Comparison of ENCODE assay signal across 8 mouse cellular contexts in genomic region chr5:32745705-32746655, GRCm38 (mm10). TPM values are rescaled to one million over a fixed set of nuclear protein-coding genes. Genes with fewer than 3 reads are reported as not detected.
DNase-seq lines count a peak whose midpoint lies in the region; ATAC-seq and TF ChIP-seq lines count a peak whose summit lies in the region.

No protein-coding gene starts in this region.

- H3K27ac ChIP-seq in intestine, postnatal 0 days (ENCODE audit: low read depth, low read length), result peak overlapping the region; percentile 81
- H3K27ac ChIP-seq in limb, embryonic 10.5 days, result peak overlapping the region; percentile 78
- H3K27ac ChIP-seq in midbrain, embryonic 10.5 days (replicated peaks), result peak overlapping the region; percentile 81

- peak overlapping the region; percentile 32 for H3K9ac ChIP-seq in intestine, postnatal 0 days (ENCODE audit: low read depth, low read length)

- H3K4me1 ChIP-seq in intestine, postnatal 0 days (replicated peaks; ENCODE audit: control insufficient read depth, insufficient read depth, low read length), result peaks cover 23% of the 10 kb centered on the region; the same call in 1 of the 2 replicates
- H3K4me1 ChIP-seq in limb, embryonic 10.5 days, result peaks cover 24% of the 10 kb centered on the region
- peaks cover 39% of the 10 kb centered on the region for H3K4me1 ChIP-seq in midbrain, embryonic 10.5 days

- WGBS in intestine, postnatal 0 days, result 9% methylated on average over 7 of the region's 10 CpGs
- WGBS in limb, embryonic 10.5 days, result 9% methylated on average over 10 of the region's 10 CpGs
- 9% methylated on average over 10 of the region's 10 CpGs for WGBS in midbrain, embryonic 10.5 days

- peak overlapping the region; percentile 60 for H3K4me2 ChIP-seq in intestine, postnatal 0 days (replicated peaks; ENCODE audit: low read depth)

- no peaks in the 10 kb centered on the region for H3K9me3 ChIP-seq in intestine, postnatal 0 days (ENCODE audit: control insufficient read depth)
- H3K9me3 ChIP-seq in limb, embryonic 10.5 days (replicated peaks), result no peaks in the 10 kb centered on the region
- no peaks in the 10 kb centered on the region for H3K9me3 ChIP-seq in midbrain, embryonic 10.5 days (replicated peaks)

- DNase-seq in adrenal gland, adult 18-20 months (ENCODE audit: low spot score in 2 of 2), result peak; percentile 56 to 61
- DNase-seq in embryo, embryonic 11.5 days (ENCODE audit: low read depth, low spot score), result peak; percentile 31
- DNase-seq in gastrocnemius, postnatal 4 days (ENCODE audit: low spot score in 2 of 2), result peak; percentile 65 to 83
- DNase-seq in limb, embryonic 10.5 days (ENCODE audit: low spot score), result peak; percentile 59
- peak; percentile 60 for DNase-seq in midbrain, embryonic 10.5 days (ENCODE audit: low spot score)
- DNase-seq in right cerebral cortex, postnatal 25 days, result peak; percentile 62
- DNase-seq in T-cell, adult 2 months (ENCODE audit: low spot score), result no peak

- peak; percentile 26; the same call in 1 of the 2 replicates for TF ChIP-seq CTCF in intestine, postnatal 0 days (IDR thresholded peaks at IDR 0.05; ENCODE audit: low read depth)

- no peaks in the 10 kb centered on the region for H3K27me3 ChIP-seq in intestine, postnatal 0 days (replicated peaks; ENCODE audit: control insufficient read depth, insufficient read depth, low read length)
- H3K27me3 ChIP-seq in limb, embryonic 10.5 days (ENCODE audit: low read depth, poor library complexity, severe bottlenecking), result no peaks in the 10 kb centered on the region
- no peaks in the 10 kb centered on the region for H3K27me3 ChIP-seq in midbrain, embryonic 10.5 days (ENCODE audit: low read depth, poor library complexity, severe bottlenecking)

- ATAC-seq in intestine, postnatal 0 days, result peak; percentile 65

- H3K4me3 ChIP-seq in intestine, postnatal 0 days (ENCODE audit: low read depth, low read length), result peak overlapping the region; percentile 42
- H3K4me3 ChIP-seq in limb, embryonic 10.5 days, result peak overlapping the region; percentile 42
- H3K4me3 ChIP-seq in midbrain, embryonic 10.5 days, result peak overlapping the region; percentile 47

- peaks cover 8% of the 10 kb centered on the region; the same call in 1 of the 2 replicates for H3K36me3 ChIP-seq in intestine, postnatal 0 days (ENCODE audit: control insufficient read depth, insufficient read depth)
- H3K36me3 ChIP-seq in limb, embryonic 10.5 days, result peaks cover 7% of the 10 kb centered on the region; the same call in 1 of the 2 replicates
- no peaks in the 10 kb centered on the region for H3K36me3 ChIP-seq in midbrain, embryonic 10.5 days

RNA-seq across cellular contexts. Expression of gene Pisd, which starts 39.5 kb away (rescaled TPM):
- total RNA-seq in adrenal gland, adult 18-20 months (2021), result 10 to 100 TPM; 62.7 to 63.9 TPM
- 10 to 100 TPM; 31.1 to 33.4 TPM for total RNA-seq in gastrocnemius, postnatal 4 days (2021)
- 69.8 and 70.9 TPM in 2 replicates for polyA plus RNA-seq in intestine, postnatal 0 days (2015; fragmentation: Nextera tagmentation; extraction: Ambion mirVana)
- 77.7 and 80.1 TPM in 2 replicates for polyA plus RNA-seq in limb, embryonic 10.5 days (2016; fragmentation: Nextera tagmentation; extraction: Ambion mirVana)
- polyA plus RNA-seq in midbrain, embryonic 10.5 days (2016; fragmentation: Nextera tagmentation; extraction: Ambion mirVana), result 79.9 and 82.1 TPM in 2 replicates
